Mouse (Mus musculus) heart, postnatal 36 days (tissue): ENCODE measurements around the gene Tenm4. TPM values are rescaled to one million over a fixed set of nuclear protein-coding genes. Genes with fewer than 3 reads are reported as not detected.

Experiments used
- DNase-seq, 2 experiments: peaks; one replicate each; pipeline ENCODE4 v3.0.0; 2021 to 2022
- intact Hi-C: fragments of 180-260 bp; cut with DNase I; formaldehyde crosslinking; loops from one replicate; pipeline ENCODE4 v1.15.1; 2025
- total RNA-seq, 2 experiments: library from RNA; stranded (reverse); gene quantifications; 2 replicates each; pipeline ENCODE4 v1.2.3; 2021

Tenm4 gene
- total RNA-seq, 2 experiments from 2014 or later: 0.36 to 0.81 TPM

DNA sequence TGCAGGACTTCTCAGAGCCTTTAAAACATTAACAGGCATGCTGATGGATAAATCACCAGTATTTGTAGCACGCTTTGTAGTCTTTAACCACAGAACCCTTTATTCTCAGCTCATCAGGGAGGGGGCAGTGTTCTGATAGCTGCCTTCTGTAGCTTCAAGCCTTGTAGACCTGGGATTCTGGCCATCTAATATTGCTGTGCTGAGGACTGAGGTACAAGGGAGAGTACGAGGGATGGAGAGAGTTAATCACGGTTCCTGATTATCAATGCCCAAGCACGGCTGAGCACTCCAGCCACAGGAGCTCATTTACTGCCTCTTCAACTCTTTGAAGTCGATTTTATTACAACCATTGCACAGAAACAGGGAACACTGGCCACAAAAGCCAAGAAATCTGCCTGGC is 384.2 kb downstream of the Tenm4 start:
- no peak for DNase-seq
- intact Hi-C loops: loop anchor here (10.0 kb wide), 2 partner anchors 400 to 690 kb away; no protein-coding TSS in a partner anchor

DNA sequence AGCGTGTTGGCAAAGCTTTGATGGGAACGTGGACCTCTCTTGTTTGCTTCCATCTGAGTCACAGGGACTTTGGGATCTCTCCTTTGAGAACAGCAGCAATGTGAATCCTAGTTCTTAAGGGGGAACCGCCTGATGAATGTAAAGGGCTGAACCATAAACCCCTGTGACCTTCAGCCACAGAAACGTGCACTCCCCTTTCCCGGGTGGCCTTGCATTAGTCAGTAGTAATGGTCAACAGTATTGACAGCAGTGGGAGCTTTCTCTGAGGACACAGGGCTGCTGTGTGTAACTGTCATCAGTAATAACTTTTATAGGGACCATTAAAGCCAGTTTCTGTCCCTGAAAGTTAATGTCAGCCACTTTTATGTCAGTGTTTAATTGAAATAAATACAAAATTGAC is 385.7 kb downstream of the Tenm4 start:
- no peak for DNase-seq
- intact Hi-C loops: loop anchor here (10.0 kb wide), 2 partner anchors 402 to 692 kb away; no protein-coding TSS in a partner anchor

DNA sequence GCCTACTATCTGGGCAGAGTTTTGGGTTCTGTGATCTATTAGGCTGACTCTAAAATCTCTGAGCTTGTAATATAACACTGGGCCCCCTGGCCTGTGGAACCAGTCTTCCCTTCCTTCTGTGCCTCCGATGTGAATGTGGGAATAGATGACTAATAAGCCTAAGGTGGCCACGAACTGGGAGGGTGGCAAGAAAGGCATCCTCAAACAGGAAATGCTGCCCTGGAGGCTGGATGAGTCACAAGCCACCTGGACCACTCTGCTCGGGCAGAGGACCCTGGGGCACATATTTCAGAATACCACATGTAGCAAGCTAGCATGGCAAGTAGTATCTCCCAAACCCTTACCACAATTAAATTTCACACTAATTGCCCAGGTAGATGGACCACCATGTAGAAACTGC is 391.8 kb downstream of the Tenm4 start:
- no peak for DNase-seq
- intact Hi-C loops: no loop called here

DNA sequence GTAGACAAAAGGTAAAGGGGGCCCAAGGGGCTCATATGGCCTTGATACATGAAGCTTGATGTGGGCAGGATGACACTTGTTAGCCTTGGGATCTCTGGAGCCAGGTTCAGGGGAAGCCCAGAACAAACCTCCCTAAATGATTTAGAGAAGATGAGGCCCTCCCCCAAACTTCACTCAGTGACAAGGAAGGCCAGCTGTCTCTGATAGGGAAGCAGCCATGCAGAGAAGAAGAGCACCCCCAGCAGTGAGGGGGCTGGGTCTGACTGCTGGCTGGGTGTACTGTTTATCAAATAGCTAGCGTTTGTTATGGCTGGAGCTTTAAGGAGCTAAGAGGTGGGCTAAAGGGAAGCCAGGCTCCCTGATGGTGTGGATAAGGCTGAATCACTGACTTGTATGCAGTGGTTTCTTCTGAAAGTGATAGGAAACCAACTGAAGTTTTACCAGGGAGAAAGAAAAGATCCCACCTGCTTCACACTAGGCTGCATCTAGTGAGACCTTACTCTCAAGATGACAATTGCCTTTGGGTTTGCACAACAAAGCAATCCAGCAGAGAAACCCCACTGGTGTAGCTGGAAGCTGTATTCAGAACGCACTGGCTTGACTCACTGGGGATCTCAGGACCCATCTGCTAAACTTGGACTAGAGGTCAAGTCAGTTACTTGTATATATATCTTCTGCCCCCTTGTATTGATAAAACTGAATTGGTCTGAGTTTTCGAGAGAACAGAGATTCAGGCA is 392.5 kb downstream of the Tenm4 start:
- intact Hi-C loops: no loop called here
- DNase-seq: no peak

DNA sequence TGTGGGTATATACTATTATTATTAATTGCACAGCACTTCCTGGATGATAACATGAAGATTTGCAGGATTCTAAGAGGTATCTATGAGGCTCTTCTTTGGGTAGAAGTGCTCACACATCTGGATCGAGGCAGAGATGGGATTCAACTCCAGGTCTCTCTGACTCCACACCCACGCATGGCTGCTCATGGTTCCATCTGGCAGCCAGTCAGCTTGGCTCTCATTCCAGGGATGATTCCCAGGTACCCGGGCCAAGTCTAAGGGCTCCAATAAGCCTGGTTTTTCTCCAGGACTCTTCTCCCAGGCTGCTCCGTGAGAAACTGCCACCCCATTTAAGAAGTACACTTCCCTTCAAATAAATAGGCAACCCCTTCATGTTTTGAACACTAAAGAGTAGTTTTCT is 394.8 kb downstream of the Tenm4 start:
- intact Hi-C loops: no loop called here
- peak; percentile 41 to 54 for DNase-seq

DNA sequence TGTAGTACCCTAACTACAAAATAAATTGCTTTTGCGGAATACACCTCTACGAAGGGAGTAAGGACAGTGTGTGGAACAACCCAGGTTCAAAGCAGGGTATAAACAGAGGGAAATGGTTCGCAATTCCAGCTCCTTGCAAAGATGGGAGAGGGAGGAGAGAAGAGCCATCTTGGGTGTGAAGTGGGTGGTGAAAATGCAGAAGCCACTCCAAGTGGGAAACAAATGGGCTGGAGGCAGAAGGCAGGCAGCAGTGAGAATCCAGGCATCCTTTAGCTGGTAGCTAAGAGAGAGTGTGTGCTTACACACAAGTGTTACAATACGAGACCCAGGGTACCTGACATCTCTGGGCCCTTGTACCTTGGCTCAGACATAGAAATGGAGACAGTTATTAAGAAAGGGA is 395.2 kb downstream of the Tenm4 start:
- DNase-seq: no peak
- intact Hi-C loops: no loop called here

DNA sequence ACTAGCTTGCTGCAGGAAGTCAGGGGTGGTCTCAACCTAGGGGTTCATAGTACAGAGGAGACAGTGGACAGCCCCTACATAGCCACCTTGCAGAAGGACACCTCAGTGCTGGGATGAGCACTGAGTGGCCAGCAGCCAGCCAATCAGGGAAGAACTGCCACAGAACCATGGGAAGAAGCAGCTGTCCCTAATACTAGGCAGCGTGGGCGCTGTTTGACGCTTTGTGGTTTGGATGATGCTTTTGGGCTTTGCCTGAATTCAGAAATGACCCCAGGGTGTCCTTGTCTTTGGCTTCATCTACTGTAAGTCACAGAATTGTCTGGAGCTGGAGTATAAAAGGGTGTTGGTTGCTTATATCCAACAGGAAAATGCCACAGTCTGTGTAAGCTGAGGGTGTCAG is 397.0 kb downstream of the Tenm4 start:
- intact Hi-C loops: no loop called here

DNA sequence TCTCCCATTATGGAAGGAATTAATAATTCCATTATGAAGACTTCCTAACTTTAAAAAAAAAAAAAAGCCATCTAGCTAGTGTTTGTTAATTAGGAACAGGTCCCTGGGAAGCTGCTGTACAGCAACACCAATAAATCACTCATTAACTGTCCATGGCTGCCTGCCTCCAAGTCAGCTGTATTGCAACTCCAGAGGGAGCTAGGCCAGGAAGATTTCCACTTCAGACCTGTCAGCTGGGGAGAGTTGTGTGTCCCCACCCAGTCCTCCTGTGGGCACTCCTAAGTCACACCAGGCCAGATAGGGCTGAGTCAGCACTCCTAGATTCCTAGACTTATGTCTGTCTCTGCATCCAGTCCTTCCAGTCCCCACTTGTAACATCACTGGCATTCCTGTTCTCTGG is 399.9 kb downstream of the Tenm4 start:
- DNase-seq: no peak
- intact Hi-C loops: no loop called here

More for the DNA sequence above, 397.0 kb downstream of the Tenm4 start:
- DNase-seq: no peak

DNA sequence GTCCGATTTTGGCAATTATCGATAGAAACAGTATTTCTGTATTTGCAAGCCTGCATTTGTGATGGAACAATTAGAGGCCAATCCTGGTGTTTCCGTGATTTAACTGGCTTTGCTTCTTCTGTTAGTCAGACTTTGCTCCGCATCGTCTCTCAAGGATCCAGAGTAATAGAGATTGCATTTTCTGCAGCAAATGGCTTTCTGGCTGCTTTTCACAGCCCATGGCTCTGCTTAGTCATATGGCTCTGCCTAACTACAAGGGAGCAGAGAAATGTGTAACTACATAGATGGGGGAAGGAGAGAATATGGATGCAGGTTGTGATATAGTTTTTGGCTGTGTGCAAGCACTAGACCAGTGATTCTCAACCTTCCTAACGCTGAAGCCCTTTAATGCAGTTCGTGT is 401.9 kb downstream of the Tenm4 start:
- DNase-seq: no peak
- intact Hi-C loops: no loop called here

DNA sequence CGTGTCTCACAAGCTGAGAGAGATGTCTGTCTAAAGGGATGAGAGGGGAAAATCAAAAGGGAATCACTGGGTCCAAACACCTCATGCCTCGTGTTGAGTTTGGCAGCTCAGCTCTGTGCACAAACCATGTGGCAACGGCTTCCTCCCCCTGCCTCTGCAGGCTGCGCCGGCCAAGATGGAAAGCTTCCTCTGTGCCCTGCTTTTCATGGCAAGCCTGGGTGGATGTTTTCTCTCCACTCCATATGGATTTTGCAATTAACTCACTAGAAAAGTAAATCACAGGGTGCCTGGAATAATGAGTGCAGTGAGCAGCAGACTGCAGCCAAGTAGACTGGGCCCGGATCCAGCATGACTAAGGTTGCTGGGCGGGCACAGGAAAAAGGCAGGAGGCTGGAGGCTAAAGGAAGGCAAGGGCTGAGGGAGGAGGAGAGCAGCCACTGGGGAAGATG is 404.2 kb downstream of the Tenm4 start:
- intact Hi-C loops: no loop called here
- peak; percentile 75 to 76 for DNase-seq

DNA sequence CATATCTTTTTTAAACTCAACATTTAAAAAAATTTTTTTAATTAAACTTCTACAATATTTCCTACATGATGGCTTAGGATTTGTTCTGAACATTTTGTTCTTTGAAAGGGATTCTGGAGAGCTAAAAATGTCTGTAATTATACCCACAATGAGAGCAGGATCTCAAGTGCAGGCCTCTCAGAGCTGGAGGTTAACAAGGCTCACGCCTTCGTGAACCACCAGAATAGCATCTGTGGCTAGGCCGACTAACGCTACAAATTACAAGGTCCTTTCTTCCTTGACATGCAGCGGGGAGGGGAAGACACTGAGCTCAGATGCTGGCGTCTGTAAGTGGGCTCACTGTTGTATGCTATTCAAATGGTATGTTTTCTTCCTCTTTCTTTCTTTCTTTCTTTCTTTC is 411.7 kb downstream of the Tenm4 start:
- intact Hi-C loops: no loop called here

DNA sequence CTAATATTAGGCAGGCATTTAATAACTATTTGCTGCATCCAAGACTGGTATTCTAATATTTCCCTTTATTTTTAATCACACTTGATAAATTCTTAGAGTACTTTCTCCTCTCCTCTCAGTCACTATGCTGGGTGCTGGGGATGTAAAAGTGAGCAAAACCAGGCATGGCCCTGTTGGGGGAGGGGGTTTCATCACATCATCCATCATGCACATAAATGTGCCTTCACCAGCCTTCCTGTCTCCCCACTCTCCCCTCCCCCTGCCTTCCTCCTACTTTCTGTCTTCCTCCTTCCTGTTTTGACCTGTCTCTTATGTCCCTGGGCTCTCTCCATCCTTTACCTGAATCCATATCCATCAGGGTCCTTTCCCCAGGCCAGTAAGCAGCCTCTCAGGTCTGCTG is 416.4 kb downstream of the Tenm4 start:
- intact Hi-C loops: no loop called here
- no peak for DNase-seq

More for the DNA sequence above, 411.7 kb downstream of the Tenm4 start:
- no peak for DNase-seq

DNA sequence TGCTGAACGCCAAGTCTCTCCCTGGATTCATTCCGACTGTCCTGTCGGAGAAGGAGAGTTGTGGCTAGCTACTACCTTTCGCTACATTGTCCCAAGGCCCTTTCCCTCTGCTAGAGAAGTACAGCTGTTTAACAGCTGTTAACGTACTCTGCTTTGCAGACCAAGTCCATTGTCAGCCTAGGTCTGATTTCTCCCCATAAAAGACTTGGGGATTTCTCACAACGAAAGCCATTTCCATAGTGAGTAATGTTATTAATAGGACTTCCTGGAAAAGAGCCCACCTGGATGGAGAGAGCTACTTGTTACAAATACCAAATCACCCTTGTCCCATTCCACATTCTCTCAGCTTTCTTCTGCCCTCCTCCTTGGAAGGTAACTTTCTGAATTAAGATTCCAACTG is 417.5 kb downstream of the Tenm4 start:
- intact Hi-C loops: no loop called here
- no peak for DNase-seq

DNA sequence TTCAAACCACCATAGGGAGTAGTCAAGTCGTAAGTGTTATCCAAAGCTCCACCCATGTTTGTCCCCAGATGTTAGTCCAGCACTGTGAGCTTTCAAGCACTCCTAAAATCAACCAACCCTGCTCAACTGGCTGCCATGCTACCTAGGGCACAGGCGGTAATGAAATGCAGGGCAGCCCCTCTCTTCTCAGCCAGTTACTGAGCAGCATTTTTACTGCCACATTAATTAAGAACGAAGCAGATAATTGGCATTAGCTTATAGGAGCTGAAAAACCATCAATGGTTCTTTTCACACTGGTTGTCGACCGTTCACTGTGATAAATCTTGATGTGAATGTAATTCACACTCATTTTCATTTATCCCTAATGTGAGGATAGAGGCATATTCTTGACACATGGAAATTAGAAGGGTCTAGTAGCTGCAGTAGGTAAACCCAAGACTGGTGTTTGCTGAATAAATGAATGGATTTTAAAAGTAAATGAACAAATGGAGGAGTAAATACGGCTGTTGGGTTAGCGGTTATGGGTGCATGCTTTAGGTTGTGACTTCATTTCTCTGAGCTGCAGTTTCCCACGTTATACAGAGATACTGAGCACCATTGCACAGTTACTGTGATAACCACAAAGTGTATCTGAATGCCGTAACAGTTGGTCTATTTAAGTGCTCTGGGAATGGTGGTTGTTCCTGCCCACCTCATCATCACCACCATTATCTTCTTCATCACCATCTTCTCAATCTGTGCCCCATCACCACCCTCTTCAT is 424.7 kb downstream of the Tenm4 start:
- intact Hi-C loops: no loop called here
- DNase-seq: no peak

DNA sequence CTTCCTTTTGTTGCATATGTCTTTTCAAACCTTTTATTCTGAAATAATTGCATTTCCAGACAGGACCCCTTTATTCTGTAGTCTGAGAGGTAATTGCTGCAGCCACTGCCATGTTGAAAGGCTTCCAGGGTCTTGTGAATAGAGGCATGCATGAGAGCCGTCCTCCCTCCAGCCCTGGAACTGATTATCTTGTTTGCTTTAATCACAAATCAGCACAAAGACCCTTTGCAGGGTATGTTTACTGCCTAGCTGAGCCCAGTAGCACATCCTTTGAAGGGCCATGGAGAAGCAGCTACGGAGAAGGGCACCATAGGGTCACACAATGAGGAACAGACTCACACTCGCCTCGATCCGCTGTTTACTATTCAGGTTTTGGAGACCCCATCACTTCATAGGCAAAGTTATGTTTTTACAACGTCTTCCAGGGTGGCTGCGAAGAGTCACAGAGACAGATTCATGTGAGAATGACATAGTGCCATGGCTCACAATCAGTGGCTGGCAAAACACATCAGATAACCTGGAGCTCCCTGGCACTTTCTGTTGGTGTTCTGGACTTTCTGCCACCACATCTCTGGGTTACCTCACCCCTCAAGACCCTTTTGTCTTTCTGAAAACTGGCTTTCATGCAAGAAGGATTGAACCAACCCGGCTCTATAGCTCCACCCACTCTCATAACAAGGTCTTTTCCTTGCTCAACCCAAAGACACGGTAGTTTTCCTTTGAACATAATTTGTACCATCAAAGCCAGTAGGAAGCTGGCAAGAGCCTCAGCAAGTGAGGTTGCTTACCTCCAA is 425.6 kb downstream of the Tenm4 start:
- DNase-seq: no peak
- intact Hi-C loops: no loop called here

DNA sequence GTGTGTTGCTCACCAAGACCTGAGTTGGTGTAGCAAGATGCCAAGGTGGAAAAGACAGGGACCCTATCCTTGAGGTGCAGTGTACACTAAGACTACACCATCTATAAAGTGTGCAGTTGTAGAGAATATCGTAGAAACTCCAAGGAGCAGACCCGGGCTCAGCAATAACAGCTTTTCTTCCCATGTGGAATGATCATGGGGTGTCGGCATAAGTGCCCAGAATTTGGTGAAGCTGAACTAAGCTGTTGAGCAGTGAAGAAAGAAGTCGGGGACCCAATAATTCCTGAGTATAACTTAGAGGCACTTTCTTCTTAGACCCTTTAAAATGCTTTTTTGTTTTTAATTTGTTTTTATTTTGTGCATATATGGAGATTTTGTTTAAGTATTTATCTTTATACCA is 426.8 kb downstream of the Tenm4 start:
- intact Hi-C loops: no loop called here
- no peak for DNase-seq

DNA sequence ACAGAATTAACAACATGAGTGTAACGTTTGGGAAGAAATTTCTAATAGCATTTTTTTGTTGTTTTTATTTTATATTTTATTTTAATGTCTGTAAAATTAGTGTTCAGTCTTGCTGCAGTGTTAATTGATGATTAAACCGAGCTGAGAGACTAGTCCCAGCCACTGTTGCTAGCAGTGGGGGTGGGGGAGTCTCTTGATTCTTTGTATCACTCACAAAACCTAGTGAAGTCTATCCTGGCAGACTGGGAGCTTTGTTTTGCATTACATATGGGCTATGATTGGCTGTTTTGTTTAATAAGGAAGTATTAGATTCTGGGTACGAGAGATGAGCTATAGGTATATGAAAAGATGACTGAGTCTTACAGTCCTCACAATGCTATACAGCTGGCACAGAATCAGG is 428.0 kb downstream of the Tenm4 start:
- intact Hi-C loops: no loop called here
- DNase-seq: no peak

DNA sequence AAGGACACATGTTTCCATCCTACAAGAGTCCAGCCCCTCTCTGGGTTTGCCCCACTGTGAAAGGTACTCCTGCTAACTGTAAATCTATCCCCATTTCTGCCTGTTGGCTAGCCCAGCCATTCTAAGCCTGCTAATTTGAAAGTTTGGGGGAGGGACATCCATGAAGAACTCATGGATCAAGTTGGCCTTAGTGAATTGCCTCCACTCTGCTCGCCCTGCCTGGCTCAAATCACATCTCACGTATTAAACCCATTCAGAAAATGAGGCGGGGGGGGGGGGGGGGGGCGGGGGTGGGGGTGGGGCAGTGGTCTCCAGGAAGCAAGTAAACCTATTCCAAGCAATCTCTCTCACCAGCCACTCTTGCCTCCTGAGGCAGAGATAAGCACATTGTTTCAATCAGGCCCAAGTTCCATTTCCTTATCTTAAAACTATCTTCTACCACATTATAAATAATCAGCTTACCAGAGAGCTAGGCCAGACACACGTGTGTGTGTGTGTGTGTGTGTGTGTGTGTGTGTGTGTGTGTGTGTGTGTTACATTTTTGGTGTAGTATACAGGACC is 429.4 kb downstream of the Tenm4 start:
- DNase-seq: no peak
- intact Hi-C loops: no loop called here

DNA sequence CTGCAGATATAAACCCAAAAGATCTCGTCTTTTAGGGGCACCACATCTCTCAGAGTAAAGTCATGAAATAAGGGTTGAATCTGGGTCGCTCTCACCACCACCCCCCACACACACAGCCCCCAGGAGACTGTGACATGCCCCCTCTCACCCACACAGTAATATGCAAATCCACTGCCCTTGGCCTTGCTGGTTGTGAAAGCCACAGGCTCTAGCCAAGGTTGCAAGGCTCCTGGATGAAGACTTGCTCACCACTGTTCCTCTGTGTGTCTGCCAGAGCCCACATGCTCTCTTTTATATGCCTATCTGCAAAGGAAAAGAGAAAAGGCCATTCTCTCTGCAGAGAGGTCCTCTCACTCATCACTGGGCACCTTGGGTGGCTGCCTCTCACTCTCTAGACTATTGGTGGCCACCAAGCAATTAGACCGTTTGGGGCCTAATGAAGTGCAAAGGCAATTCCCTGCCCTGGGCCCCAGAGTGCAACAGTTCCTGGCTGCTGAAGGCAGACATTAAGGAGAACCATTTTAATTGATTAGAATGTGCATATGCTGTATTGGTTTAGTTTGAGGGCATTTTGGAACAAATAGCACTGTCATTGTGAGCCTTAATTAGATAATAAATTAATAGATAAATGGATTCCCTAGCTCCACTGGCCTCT is 433.2 kb downstream of the Tenm4 start:
- DNase-seq: no peak
- intact Hi-C loops: no loop called here

DNA sequence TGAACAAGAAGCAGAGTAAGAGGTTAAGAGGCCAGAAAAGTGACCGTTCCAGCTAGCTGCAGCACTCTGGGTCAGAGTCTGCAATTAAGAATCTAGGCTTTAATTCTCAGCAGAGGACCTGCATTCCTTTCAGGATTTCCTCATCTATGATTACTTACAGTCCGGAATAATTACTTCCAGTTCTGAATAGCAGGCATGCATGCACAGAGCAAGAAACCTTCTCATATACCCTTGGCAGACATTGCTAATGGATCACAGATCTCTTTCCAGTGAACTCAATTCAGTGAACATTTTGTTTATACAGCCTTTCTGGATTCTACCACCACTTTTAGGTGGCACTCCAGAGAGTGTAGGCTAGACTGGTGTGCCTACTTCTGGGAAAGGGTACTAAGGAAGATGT is 434.3 kb downstream of the Tenm4 start:
- no peak for DNase-seq
- intact Hi-C loops: no loop called here
